Mouse (Mus musculus) cortical plate, adult 2 months (tissue): ENCODE measurements around the gene Jazf1.

Experiments
- CTCF ChIP-seq: fragments of 200-500 bp; IDR thresholded peaks from 2 replicates; pipeline ENCODE4 v1.5.1; 2011; ENCODE audit warnings: mild to moderate bottlenecking, control low read depth, low read length; ENCODE audit not compliant: insufficient read depth; ENCODE audit errors: extremely low read depth
- POLR2A ChIP-seq: fragments of 200-500 bp; IDR thresholded peaks from 2 replicates; pipeline ENCODE4 v1.6.1; 2011; ENCODE audit warnings: mild to moderate bottlenecking, low read length, control low read depth; ENCODE audit not compliant: insufficient read depth; ENCODE audit errors: extremely low read depth

- no peak for TF ChIP-seq POLR2A
- TF ChIP-seq CTCF, result no peak
Measured at GRCm38 (mm10) chr6:52841611-52842010, 226.8 kb downstream of the Jazf1 start.
